Mouse (Mus musculus) stomach, embryonic 14.5 days (tissue): ENCODE measurements around the gene Rbsn. TPM values are rescaled to one million over a fixed set of nuclear protein-coding genes. Genes with fewer than 3 reads are reported as not detected.
A peak's percentile ranks its signal among the peaks of the same experiment; 100 is the strongest.

Source experiments
- ATAC-seq: fragments of 200-750 bp; cut with Nextera tagmentation; 2 replicates; pipeline ENCODE4 v1.8.0; 2017; ENCODE audit warnings: low read depth, moderate TSS enrichment; ENCODE audit not compliant: insufficient number of reproducible peaks, insufficient read depth, low FRiP score
- H3K27ac ChIP-seq: fragments of 300-500 bp; sonication (generic); 2 replicates; pipeline ENCODE4 v1.5.1; 2014; ENCODE audit warnings: mild to moderate bottlenecking, low read length, moderate library complexity, mixed read lengths
- H3K27me3 ChIP-seq: fragments of 300-500 bp; sonication (generic); 2 replicates; pipeline ENCODE4 v1.6.1; 2014; ENCODE audit warnings: low read length, control low read depth, mixed read lengths; ENCODE audit not compliant: control insufficient read depth, insufficient read depth
- H3K36me3 ChIP-seq: fragments of 300-500 bp; sonication (generic); 2 replicates; pipeline ENCODE4 v1.6.1; 2014; ENCODE audit warnings: mild to moderate bottlenecking, control low read depth, low read length, moderate library complexity, mixed read lengths; ENCODE audit not compliant: control insufficient read depth, insufficient read depth
- H3K4me1 ChIP-seq: fragments of 300-500 bp; sonication (generic); 2 replicates; pipeline ENCODE4 v1.6.1; 2014; ENCODE audit warnings: low read length, control low read depth, mixed read lengths; ENCODE audit not compliant: control insufficient read depth, insufficient read depth
- H3K4me2 ChIP-seq: fragments of 300-500 bp; sonication (generic); replicated peaks from 2 replicates; pipeline ENCODE4 v1.6.1; 2014; ENCODE audit warnings: low read depth, low read length, control low read depth
- H3K4me3 ChIP-seq: fragments of 300-500 bp; sonication (generic); 2 replicates; pipeline ENCODE4 v1.5.1; 2014; ENCODE audit warnings: low read depth, low read length, control low read depth
- H3K9ac ChIP-seq: fragments of 300-500 bp; sonication (generic); replicated peaks from 2 replicates; pipeline ENCODE4 v1.6.1; 2014; ENCODE audit warnings: low read depth, mild to moderate bottlenecking, control low read depth, low read length, moderate library complexity, mixed read lengths
- H3K9me3 ChIP-seq: fragments of 300-500 bp; sonication (generic); 2 replicates; pipeline ENCODE4 v1.6.1; 2016; ENCODE audit warnings: low read depth, low read length, control low read depth; ENCODE audit not compliant: control insufficient read depth
- WGBS: fragments of 180-500 bp; shearing (Covaris S2); extraction: QIAGEN DNeasy Blood & Tissue Kit; methylation state at CpG from one replicate; pipeline ENCODE4 v1.1.7; 2014; 5-methylcytosine and 5-hydroxymethylcytosine counted together
- polyA plus RNA-seq: library from polyadenylated mRNA; unstranded; fragments of >200 nt; fragmentation: Nextera tagmentation; extraction: Ambion mirVana; gene quantifications from 2 replicates; pipeline ENCODE4 v1.2.1, GENCODE M21; 2014

Rbsn gene
- polyA plus RNA-seq, 1 experiment from 2014 or later: 22.9 TPM

- 57% methylated on average over 3 of the region's 3 CpGs for WGBS
- Histone ChIP-seq H3K4me3 (no peak overlapping the region), H3K4me1 (no peaks in the 10 kb centered on the region), H3K9ac (no peak overlapping the region), H3K4me2 (no peak overlapping the region), H3K9me3 (no peaks in the 10 kb centered on the region), H3K27ac (no peak overlapping the region), H3K27me3 (no peaks in the 10 kb centered on the region), H3K36me3 (no peaks in the 10 kb centered on the region)
- ATAC-seq: no peak
Measured at GRCm38 (mm10) chr6:92219445-92219844, 4.7 kb upstream of the Rbsn start.

GRCm38 (mm10) chr6:92214055-92214772 is 511 bp downstream of the Rbsn start:
- peaks cover 6% of the 10 kb centered on the region for H3K4me1 ChIP-seq
- ATAC-seq: no peak
- peak overlapping the region; percentile 87 for H3K4me2 ChIP-seq
- H3K36me3 ChIP-seq: peaks cover 13% of the 10 kb centered on the region
- no peaks in the 10 kb centered on the region for H3K27me3 ChIP-seq
- H3K9ac ChIP-seq: peak overlapping the region; percentile 90
- WGBS: under 1% methylated on average over 48 of the region's 48 CpGs
- H3K9me3 ChIP-seq: no peaks in the 10 kb centered on the region
- peak overlapping the region; percentile 98 for H3K4me3 ChIP-seq
- no peak overlapping the region for H3K27ac ChIP-seq

GRCm38 (mm10) chr6:92199414-92199813 is 15.3 kb downstream of the Rbsn start:
- 90% methylated on average over 8 of the region's 8 CpGs for WGBS

GRCm38 (mm10) chr6:92184178-92184577 is 30.5 kb downstream of the Rbsn start:
- ATAC-seq: peak; percentile 47; the same call in 1 of the 2 replicates
- H3K9me3 ChIP-seq: no peaks in the 10 kb centered on the region; the same call in 1 of the 2 replicates
- H3K4me2 ChIP-seq: peak overlapping the region; percentile 72
- H3K9ac ChIP-seq: peak overlapping the region; percentile 60; the same call in 1 of the 2 replicates
- peak overlapping the region; percentile 3; the same call in 1 of the 2 replicates for H3K27ac ChIP-seq
- H3K4me1 ChIP-seq: peaks cover 10% of the 10 kb centered on the region; the same call in 1 of the 2 replicates
- WGBS: 4% methylated on average over 10 of the region's 10 CpGs
- H3K36me3 ChIP-seq: peaks cover 7% of the 10 kb centered on the region
- no peaks in the 10 kb centered on the region for H3K27me3 ChIP-seq
- peak overlapping the region; percentile 79 for H3K4me3 ChIP-seq

More at GRCm38 (mm10) chr6:92199414-92199813, 15.3 kb downstream of the Rbsn start:
- ATAC-seq: no peak
- Histone ChIP-seq H3K9me3 (no peaks in the 10 kb centered on the region), H3K27me3 (no peaks in the 10 kb centered on the region), H3K36me3 (peaks cover 51% of the 10 kb centered on the region), H3K4me2 (no peak overlapping the region), H3K27ac (no peak overlapping the region), H3K4me1 (no peaks in the 10 kb centered on the region), H3K9ac (no peak overlapping the region), H3K4me3 (no peak overlapping the region)

GRCm38 (mm10) chr6:92183621-92184131 is 31.0 kb downstream of the Rbsn start, which contains the start of gene Mrps25:
TSS of gene Mrps25 (minus strand) at chr6:92184033.
- H3K36me3 ChIP-seq: peaks cover 5% of the 10 kb centered on the region
- H3K4me1 ChIP-seq: peaks cover 10% of the 10 kb centered on the region; the same call in 1 of the 2 replicates
- H3K9me3 ChIP-seq: no peaks in the 10 kb centered on the region; the same call in 1 of the 2 replicates
- H3K9ac ChIP-seq: peak within 1 kb of the TSS; percentile 60
- H3K4me3 ChIP-seq: peak within 1 kb of the TSS; percentile 79
- H3K27me3 ChIP-seq: no peaks in the 10 kb centered on the region
- H3K4me2 ChIP-seq: peak within 1 kb of the TSS; percentile 72
- under 1% methylated on average over 42 of the region's 42 CpGs for WGBS
- peak; percentile 89; the same call in 1 of the 2 replicates for ATAC-seq
- peak within 1 kb of the TSS; percentile 66; the same call in 1 of the 2 replicates for H3K27ac ChIP-seq

GRCm38 (mm10) chr6:92176450-92176849 is 38.3 kb downstream of the Rbsn start:
- Histone ChIP-seq H3K4me2 (no peak overlapping the region), H3K4me3 (no peak overlapping the region), H3K27me3 (no peaks in the 10 kb centered on the region), H3K27ac (no peak overlapping the region), H3K9me3 (no peaks in the 10 kb centered on the region; the same call in 1 of the 2 replicates), H3K36me3 (peaks cover 40% of the 10 kb centered on the region), H3K9ac (no peak overlapping the region), H3K4me1 (no peaks in the 10 kb centered on the region)
- ATAC-seq: no peak
- 98% methylated on average over 1 of the region's 1 CpGs for WGBS

- Histone ChIP-seq H3K4me3 (no peak overlapping the region), H3K9me3 (no peaks in the 10 kb centered on the region), H3K9ac (no peak overlapping the region), H3K36me3 (peaks cover 89% of the 10 kb centered on the region), H3K27me3 (no peaks in the 10 kb centered on the region), H3K27ac (no peak overlapping the region), H3K4me1 (no peaks in the 10 kb centered on the region), H3K4me2 (no peak overlapping the region)
- WGBS: 85% methylated on average over 1 of the region's 1 CpGs
- ATAC-seq: no peak
Measured at GRCm38 (mm10) chr6:92162724-92163123, 52.0 kb downstream of the Rbsn start.

- Histone ChIP-seq H3K4me3 (no peak overlapping the region), H3K27me3 (no peaks in the 10 kb centered on the region), H3K9me3 (no peaks in the 10 kb centered on the region), H3K4me1 (no peaks in the 10 kb centered on the region), H3K9ac (no peak overlapping the region), H3K36me3 (peaks cover 93% of the 10 kb centered on the region), H3K4me2 (no peak overlapping the region), H3K27ac (no peak overlapping the region)
- no peak for ATAC-seq
- WGBS: 95% methylated on average over 3 of the region's 3 CpGs
Measured at GRCm38 (mm10) chr6:92158801-92159200, 55.9 kb downstream of the Rbsn start.
